31 mouse cellular contexts compared by ENCODE assay signal in genomic region chr5:65081836-65082235, GRCm38 (mm10). TPM values are rescaled to one million over a fixed set of nuclear protein-coding genes. Genes with fewer than 3 reads are reported as not detected.
"Had no signal": no experiment of that assay in that cellular context is flagged by ENCODE, and none has a peak within 500 bp of the region (broad histone marks: within the 10 kb centered on the region; RNA-seq: fewer than 3 reads in every experiment).

No protein-coding gene starts in this region.

- H3K4me2 ChIP-seq: embryonic facial prominence, embryonic 12.5 days; embryonic facial prominence, embryonic 13.5 days; embryonic facial prominence, embryonic 15.5 days; forebrain, embryonic 12.5 days; forebrain, embryonic 13.5 days; forebrain, embryonic 15.5 days had no signal

- H3K9me3 ChIP-seq: embryonic facial prominence, embryonic 10.5 days; embryonic facial prominence, embryonic 12.5 days; embryonic facial prominence, embryonic 13.5 days; embryonic facial prominence, embryonic 15.5 days; forebrain, embryonic 10.5 days; forebrain, embryonic 12.5 days; forebrain, embryonic 13.5 days; forebrain, embryonic 15.5 days had no signal

- ATAC-seq: forebrain, embryonic 13.5 days; forebrain, embryonic 14.5 days; forebrain, embryonic 15.5 days; forebrain, embryonic 16.5 days; forebrain, postnatal 0 days had no signal

- H3K27me3 ChIP-seq: embryonic facial prominence, embryonic 12.5 days; embryonic facial prominence, embryonic 13.5 days; embryonic facial prominence, embryonic 15.5 days; forebrain, embryonic 12.5 days; forebrain, embryonic 13.5 days; forebrain, embryonic 15.5 days had no signal

- H3K4me1 ChIP-seq: embryonic facial prominence, embryonic 10.5 days; embryonic facial prominence, embryonic 12.5 days; embryonic facial prominence, embryonic 15.5 days; forebrain, embryonic 10.5 days; forebrain, embryonic 12.5 days; forebrain, embryonic 13.5 days; forebrain, embryonic 15.5 days had no signal

- DNase-seq: cerebellum, adult 18-20 months; cerebellum, adult 2 months; cerebellum, adult 8-10 months; cerebellum, adult 9-10 months; cerebellum, adult 9-11 months; cerebellum, postnatal 10 days; cerebellum, postnatal 14 days; cerebellum, postnatal 25 days; cerebellum, postnatal 36 days; embryo, embryonic 11 days; forebrain, postnatal 0 days; gastrocnemius, adult 2 months; gastrocnemius, postnatal 10 days; gastrocnemius, postnatal 14 days; gastrocnemius, postnatal 25 days; gastrocnemius, postnatal 36 days; heart, adult 2 months had no signal

- H3K9ac ChIP-seq: embryonic facial prominence, embryonic 12.5 days; embryonic facial prominence, embryonic 13.5 days; embryonic facial prominence, embryonic 15.5 days; forebrain, embryonic 12.5 days; forebrain, embryonic 13.5 days; forebrain, embryonic 15.5 days; forebrain, postnatal 0 days had no signal

- H3K4me3 ChIP-seq: embryonic facial prominence, embryonic 10.5 days; embryonic facial prominence, embryonic 12.5 days; embryonic facial prominence, embryonic 13.5 days; embryonic facial prominence, embryonic 15.5 days; erythroblast, embryonic 14.5 days; forebrain, embryonic 10.5 days; forebrain, embryonic 12.5 days; forebrain, embryonic 13.5 days; forebrain, embryonic 15.5 days; gastrocnemius, adult 2 months; heart, adult 2 months had no signal

- H3K36me3 ChIP-seq: embryonic facial prominence, embryonic 10.5 days; embryonic facial prominence, embryonic 12.5 days; embryonic facial prominence, embryonic 13.5 days; embryonic facial prominence, embryonic 15.5 days; forebrain, embryonic 10.5 days; forebrain, embryonic 12.5 days; forebrain, embryonic 15.5 days had no signal

- H3K27ac ChIP-seq: embryonic facial prominence, embryonic 10.5 days; embryonic facial prominence, embryonic 12.5 days; embryonic facial prominence, embryonic 13.5 days; embryonic facial prominence, embryonic 15.5 days; forebrain, embryonic 10.5 days; forebrain, embryonic 12.5 days; forebrain, embryonic 13.5 days; forebrain, embryonic 15.5 days; gastrocnemius, adult 2 months; heart, adult 2 months had no signal

RNA-seq across cellular contexts. Expression of gene Tmem156, which starts 10.1 kb away (rescaled TPM):
- total RNA-seq: gastrocnemius, adult 18-20 months; gastrocnemius, adult 2 months; gastrocnemius, postnatal 14 days; gastrocnemius, postnatal 25 days; gastrocnemius, postnatal 36 days had no signal
- polyA plus RNA-seq: embryonic facial prominence, embryonic 11.5 days; embryonic facial prominence, embryonic 12.5 days; erythroblast, embryonic 14.5 days; forebrain, embryonic 10.5 days; forebrain, embryonic 11.5 days; forebrain, embryonic 12.5 days; forebrain, embryonic 13.5 days; heart, adult 2 months had no signal
